Mouse (Mus musculus) MN1 (cell line): ENCODE data around the gene Atxn3.
"Not testable (repeated sequence)": the region's sequence is repeated elsewhere in the genome, so short reads cannot be mapped to it uniquely, and the experiment has no call there.

Source experiments
- DNase-seq: peaks from one replicate; pipeline ENCODE4 v3.0.0-alpha.2; 2016; ENCODE audit warnings: low spot score

Gene Atxn3

GRCm38 (mm10) chr12:101958556-101958955 is 510 bp upstream of the Atxn3 start:
- no peak for DNase-seq

DNA sequence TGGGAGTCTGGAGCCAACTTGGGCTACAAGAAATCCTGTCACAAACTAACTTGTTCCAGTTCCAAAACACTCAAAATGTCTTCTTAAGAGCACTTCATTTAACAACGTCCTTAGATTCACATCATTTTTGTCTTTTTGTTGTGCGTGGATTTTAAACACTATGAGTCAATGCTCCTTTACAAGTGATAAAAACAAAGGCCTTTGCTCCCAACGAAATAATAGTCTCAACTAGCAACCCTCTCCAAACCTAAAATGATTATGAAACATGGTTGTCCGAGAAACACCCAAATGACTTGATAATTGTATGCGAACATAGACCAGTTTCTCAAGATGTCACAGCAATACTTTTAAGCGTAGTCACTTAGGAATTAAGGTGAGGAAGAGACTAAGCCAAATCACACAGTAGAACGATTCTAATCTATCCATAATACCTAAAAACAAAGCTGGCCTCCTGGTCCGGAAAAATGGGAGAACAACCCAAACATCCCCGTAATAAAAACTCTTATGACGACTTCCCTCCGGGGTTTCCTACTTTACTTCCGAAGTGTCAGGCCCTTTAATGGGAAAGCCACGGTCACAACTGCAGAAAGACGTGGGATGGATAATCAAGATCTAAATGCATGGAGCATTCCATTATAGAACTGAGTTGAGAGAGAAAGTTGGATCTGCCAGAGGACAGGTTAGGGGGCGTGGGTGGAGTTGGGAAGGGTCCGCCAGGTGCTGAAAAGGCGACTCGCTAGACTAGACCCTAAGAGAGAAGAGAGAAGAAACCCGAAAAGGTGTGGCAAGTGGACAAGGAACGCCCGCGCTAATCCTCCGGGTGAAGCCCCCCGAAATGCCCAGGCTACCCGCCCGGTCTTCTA is 736 bp downstream of the Atxn3 start:
- DNase-seq = peak; percentile 10

DNA sequence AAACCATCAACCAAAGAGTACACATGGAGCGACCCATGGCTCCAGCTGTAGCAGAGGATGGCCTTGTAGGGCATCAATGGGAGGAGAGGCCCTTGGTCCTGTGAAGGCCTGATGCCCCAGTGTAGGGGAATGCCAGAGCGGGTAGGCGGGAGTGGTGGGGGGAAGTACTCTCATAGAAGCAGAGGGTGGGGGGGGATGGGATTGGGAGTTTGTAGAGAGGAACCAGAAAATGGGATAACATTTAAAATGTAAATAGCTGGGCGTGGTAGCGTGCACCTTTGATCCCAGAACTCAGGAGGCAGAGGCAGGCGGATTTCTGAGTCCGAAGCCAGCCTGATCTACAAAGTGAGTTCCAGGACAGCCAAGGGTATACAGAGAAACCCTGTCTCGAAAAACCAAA is 2.2 kb downstream of the Atxn3 start:
- not testable (repeated sequence) for DNase-seq

DNA sequence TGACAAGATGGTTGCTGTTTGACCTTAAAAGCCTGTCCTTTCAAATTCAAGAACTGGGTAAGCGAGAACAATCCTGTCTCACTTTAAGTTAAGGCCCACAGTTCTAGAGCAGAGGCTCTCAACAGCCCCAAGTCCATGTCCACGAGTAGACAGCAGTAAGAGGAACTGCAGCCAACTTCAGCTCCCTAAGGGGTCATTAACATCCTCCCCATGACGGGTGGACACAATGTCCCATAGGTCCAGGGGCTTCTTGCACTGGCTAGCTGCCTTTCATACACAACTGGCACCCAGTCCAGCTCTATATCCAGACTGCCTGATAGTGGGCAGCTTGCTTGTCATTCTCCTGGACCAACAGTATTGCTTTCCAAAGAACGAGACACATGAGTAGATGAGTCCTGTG is 9.2 kb downstream of the Atxn3 start:
- no peak for DNase-seq

DNA sequence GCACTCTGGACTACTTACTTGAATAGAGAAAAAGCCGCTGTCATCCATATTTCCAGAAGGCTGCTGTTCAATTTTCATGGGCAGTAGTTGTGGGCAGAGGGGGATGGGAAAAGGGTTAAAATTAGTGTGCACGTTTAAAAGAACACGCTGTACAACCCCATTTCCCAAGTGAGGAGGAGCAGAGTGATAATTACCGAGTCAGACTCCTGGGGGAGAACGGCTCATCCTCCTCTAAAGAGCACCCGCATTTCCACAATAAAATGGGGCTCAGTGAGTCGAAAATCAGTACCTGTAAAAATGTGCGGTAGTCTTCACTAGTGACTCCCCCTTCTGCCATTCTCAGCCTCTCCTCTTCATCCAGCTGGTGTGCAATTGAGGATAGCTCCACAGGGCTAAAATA is 10.1 kb downstream of the Atxn3 start:
- no peak for DNase-seq

DNA sequence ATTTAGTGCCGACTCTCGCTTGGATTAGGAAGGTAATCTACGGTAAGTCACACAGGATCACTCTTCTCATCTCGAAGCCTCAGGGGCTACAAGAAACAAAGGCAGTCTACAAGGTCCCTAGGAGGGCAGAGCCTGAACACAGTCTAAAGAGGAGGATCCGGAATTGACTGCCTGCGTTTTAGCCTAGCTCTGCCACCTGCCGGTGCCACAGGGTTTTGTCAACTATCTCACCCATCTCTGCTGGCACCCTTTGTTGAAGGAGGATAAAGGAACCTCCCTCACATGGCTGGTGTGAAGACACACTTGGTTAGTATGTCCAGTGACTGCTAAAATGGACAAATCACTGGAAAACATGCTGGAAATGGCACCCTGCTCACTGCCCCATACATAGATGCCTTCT is 20.5 kb downstream of the Atxn3 start:
- no peak for DNase-seq

- DNase-seq = no peak
These were observed 22.8 kb downstream of the Atxn3 start for GRCm38 (mm10) chr12:101935223-101935622.

DNA sequence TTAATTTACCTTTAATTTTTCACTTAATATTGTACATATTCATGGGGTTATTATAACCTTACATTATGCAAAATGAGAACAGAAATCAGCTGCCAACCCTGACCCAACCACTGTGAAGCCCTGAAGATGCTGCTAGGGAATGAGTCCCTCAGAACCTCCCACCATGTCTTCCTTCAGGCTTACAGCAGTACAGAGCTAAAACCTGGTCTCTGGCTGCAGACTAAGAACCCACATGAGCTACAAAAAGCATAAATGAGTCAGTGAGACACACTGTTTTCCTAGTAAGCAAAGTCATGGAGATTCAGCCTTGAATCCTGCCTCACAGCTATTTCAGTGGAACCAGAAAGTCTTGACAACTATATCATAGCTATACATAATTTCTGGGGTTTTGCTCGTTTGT is 29.6 kb downstream of the Atxn3 start:
- DNase-seq = no peak

DNA sequence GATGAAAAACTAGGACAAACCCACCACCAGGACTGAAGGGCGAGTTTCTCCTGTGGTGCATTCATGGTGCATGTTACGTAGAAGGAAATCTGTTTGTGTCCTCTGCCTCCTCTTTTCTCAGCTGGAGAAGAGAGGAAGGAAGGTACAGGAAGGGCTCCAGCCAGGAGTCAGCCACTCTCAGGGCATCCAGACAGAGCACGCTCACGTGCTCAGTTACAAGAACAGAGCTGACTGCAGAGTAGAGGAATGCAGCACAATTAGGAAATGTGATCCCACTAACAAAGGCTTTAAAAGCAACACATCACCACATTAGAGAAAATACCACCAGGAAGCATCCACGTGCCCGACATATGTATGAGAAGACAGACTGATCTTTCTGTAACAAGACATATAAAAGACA is 35.7 kb downstream of the Atxn3 start:
- DNase-seq = no peak

DNA sequence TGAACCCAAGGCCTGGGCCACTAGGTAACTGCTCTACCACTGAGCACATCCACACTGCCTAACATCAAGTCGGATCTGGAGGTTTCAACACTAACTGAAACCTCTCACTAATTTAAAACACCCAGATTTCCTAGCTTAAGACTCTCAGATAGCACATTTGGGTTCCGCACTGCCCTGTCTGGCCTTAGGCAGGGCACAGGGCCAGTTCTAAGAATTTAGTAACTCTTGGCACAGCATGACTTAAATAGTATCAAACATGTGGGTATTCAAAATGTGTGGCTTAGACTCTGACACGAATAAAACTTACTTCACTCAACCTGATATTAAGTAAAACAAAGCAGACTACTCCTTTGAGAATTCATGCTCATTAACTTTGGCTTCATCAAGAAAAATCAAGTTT is 38.2 kb downstream of the Atxn3 start:
- DNase-seq = no peak

GRCm38 (mm10) chr12:101917165-101917564 is 40.9 kb downstream of the Atxn3 start:
- no peak for DNase-seq

DNA sequence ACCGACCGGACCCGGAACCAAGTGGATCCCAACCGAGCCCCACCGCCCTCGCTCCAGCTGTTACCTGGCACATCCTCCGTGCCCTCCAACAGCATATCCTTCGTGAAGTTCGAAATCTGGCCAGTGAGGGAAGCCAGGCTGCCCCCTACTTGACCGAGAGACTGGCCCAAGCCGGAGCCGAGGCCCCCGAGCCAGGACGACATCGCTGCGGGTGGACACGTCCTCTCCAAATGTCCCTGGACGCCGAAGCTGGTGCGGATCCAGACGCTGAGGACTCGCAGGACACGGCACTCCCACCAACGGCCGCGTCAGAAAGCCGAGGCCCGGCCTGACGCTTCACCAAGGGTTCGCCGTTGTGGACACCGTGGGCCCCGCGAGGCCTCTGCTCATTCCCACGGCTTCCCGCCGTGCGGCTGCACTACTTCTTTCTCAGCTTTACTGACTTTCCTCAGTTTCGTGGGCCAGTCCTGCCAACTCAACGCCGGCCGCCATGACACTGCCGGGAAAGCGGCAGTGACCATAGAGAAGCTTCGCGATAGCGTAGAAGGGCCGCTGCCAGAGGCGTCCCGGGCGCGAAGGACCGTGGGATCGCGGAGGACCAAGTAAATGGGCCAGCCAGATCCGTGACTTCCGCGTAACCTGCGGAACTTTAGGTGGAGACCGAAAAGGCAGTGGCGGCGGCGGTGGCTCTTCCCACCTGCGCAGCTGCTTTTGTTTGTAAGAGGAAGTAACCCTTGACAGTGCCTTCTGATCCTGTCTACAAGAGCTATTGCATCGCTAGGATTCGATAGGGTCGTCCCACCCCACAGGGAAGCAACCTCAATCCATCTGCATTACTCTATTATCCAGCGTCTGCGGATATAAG is 45.2 kb downstream of the Atxn3 start, which contains the start of gene Trip11:
TSS of gene Trip11 (minus strand) at position 642 of the 865 bp plus-strand sequence.
- DNase-seq = peak; percentile 87

DNA sequence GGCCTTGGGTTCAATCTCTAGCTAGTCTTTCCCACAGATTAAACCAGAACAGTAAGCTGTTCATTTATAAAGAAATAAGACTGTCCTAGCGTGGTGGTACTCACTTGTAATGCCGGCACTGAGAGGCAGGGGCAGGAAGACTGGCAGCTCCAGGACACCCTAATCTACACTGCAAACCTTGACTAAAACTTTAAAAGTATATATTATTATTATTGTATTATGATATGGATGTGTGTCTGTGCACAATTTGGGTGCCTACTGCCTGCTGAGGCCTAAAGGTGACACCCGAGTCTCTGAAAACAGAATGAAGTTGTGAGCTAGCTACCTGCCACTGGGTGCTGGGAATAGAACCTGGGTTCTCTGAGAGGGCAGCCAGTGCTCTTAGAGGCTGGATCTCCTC is 46.7 kb downstream of the Atxn3 start:
- no peak for DNase-seq

DNA sequence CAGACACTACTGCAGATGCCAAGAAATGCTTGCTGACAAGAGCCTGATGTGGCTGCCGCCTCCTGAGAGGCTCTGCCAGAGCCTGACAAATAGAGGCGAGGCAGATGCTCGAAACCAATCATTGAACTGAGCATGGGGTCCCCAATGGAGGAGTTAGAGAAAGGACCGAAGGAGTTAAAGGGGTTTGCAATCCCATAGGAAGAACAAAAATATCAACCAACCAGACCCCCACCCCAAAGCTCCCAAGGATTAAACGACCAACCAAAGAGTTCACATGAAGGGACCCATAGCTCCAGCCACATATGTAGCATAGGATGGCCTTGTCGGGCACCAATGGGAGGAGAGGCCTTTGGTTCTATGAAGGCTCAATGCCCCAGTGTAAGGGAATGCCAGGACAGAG is 47.7 kb downstream of the Atxn3 start:
- DNase-seq = no peak

DNA sequence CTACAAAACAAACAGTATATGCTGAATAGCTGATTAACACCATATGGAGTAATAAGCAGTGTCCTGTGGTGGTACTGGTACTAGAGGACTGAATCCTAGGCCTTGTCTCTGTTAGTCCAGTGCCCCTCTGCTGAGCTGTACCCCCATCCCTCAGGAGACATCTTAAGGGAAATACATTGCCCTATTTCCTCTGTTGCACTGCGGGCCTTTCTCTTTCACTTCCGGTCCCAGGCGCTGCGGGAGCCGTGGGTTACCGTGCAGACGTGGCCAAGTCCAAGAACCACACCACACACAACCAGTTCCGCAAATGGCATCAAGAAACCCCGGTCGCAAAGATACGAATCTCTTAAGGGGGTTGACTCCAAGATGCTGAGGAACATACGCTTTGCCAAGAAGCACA is 52.2 kb downstream of the Atxn3 start:
- no peak for DNase-seq

DNA sequence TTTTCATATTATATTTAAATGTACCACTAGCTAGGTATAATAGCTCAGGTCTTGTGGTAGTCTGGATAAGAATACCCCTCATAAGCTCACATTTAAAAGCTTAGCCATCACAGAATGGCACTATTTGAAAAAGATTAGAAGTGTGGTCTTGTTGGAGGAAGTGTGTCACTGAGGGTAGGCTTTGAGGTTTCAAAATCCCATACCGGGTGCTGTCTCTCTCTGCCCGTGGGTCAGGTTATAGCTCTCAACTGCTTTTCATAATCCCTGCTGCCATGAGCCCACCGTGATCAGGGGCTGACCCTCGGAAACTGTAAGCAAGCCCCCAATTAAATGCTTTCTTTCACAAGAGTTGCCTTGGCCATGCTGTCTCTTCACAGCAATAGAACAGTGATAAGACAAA is 53.1 kb downstream of the Atxn3 start:
- no peak for DNase-seq

DNA sequence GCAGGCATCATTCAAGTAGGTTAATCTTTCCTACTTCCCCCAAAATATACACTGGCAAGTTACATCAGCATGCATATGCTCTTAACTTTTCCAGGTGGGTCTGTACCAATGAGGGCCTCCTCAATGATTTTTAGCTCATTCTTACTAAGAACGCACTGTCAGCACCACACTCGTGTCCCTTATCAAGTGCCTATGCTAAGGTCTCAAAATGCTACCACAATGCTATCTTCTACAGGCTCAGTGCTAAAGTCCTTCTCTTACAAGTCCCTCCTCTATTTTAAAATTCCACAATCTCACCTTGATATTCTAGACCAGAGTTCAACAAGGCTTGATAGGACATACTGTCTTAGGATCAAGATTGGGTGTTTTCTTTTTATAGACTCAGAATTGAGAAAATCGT is 53.9 kb downstream of the Atxn3 start:
- DNase-seq = no peak

GRCm38 (mm10) chr12:101899671-101900245 is 58.3 kb downstream of the Atxn3 start:
- no peak for DNase-seq

DNA sequence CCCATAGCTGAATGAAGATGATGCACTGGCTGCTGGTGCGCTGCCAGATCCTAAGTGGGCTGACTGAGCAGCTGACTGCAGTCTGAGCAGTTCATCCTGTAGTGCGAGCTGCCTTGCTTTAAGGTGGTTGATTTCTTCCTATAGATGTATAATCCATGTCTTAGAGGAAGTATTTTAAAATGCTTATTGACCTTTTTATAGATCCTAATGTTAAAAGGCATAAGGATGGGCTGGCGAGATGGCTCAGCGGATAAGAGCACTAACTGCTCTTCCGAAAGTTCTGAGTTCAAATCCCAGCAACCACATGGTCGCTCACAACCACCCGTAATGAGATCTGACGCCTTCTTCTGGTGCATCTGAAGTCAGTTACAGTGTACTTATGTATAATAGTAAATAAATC is 59.1 kb downstream of the Atxn3 start:
- no peak for DNase-seq

DNA sequence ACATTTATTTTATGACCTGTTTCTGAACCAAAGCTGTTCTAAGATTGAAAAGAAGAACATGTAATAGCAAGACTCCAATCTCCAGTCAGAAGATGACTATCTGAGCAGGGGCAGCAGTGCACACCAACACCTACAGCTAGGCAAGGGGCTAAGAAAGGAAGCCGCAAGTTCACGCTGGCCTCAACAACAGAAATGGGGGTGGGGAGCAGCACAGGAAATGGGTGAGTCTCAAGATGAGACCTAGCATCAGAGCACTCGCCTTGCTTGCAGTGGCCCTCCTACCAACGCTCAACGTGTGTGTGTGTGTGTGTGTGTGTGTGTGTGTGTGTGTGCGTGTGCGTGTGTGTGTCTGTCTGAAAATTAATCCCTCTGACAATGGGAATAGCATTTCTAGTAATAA is 60.9 kb downstream of the Atxn3 start:
- DNase-seq = no peak

GRCm38 (mm10) chr12:101893296-101893695 is 64.8 kb downstream of the Atxn3 start:
- no peak for DNase-seq

- DNase-seq = no peak
These were observed 65.2 kb downstream of the Atxn3 start for GRCm38 (mm10) chr12:101892832-101893231.

- DNase-seq = no peak
These were observed 67.0 kb downstream of the Atxn3 start for GRCm38 (mm10) chr12:101891066-101891465.
